Mouse (Mus musculus) erythroid progenitor cell, adult 5-6 weeks (primary cell): ENCODE measurements around the gene Prr19. TPM values are rescaled to one million over a fixed set of nuclear protein-coding genes. Genes with fewer than 3 reads are reported as not detected.
"Not testable (repeated sequence)": the region's sequence is repeated elsewhere in the genome, so short reads cannot be mapped to it uniquely, and the experiment has no call there.

Experiments
- ATAC-seq: replicated peaks from 2 replicates; pipeline ENCODE4 v1.8.0; 2016; ENCODE audit warnings: moderate number of reproducible peaks, mild to moderate bottlenecking, moderate TSS enrichment, inconsistent platforms; ENCODE audit not compliant: poor library complexity, low FRiP score, severe bottlenecking
- total RNA-seq, 2 experiments: library from RNA; stranded (forward) in 1 of 2; stranded (reverse) in 1 of 2; fragments of 150-400 nt in 1 of 2; fragments of 186-747, 209-891 nt in 1 of 2; gene quantifications; 2 replicates each; pipeline versions ENCODE4 v1.2.3 to v1.2.4; 2015 to 2017; ENCODE audit warnings: low replicate concordance in 2 of 2

Prr19 gene
- total RNA-seq (2015; ENCODE audit: low replicate concordance): not detected in 2 replicates
- total RNA-seq (2017; ENCODE audit: low replicate concordance): not detected in 2 replicates

DNA sequence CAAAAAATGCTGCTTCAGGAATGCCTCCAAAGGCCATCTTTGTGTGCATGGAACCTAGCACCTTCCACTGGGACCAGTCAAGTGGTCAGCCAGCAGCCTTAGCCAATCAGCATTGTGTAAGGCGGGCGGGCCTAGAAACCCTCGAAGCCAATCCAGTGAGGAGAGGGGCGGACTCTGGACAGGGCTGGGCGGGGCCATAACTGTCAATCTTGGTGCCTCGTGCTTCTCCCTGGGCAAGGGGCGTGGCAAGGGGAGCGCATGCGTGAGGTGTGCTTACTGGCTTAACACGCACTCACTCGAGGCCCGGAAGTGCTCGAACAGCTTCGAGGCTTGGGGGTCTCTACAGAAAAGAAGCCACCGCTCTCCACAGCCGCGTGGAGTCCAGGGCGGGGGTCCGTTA lies at the start of gene Prr19:
Gene Prr19, plus strand, starts transcription at position 349 of the 400 bp plus-strand sequence.
- no peak for ATAC-seq

DNA sequence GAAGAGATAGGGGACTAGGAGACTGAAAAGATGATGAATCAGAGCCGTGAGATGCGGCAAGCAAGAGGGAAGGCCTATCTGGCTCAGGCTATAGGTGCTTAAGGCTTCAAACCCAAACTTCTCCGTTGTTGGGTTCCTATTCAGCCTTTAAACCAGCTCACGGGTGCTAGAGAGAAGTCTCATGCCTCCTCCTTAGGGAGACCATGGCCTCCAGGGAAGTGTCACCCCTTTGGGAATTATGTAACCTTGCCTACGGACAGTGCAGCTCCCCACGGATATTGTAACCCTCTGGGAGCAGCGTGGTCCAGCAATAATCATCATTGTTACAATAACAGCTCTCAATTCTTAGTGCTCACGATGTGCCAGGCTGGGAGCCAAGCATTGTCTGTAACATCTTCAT lies 49.4 kb upstream of the Prr19 start:
- no peak for ATAC-seq

DNA sequence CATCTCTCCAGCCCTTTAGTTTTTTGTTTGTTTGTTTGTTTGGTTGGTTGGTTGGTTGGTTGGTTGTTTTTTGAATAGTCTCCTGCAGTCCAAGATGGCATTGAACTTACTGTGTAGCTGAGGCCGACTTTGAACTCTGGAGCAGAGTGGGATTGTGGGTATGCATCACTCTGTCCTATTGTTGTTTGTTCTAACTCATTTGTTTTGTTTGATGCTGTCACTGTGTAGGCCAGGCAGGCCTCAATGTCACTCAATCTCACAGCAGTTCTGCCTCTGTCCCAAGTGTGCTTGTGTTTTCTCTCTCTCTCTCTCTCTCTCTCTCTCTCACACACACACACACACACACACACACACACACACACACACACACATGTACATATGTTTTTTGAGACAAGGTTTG lies 39.3 kb upstream of the Prr19 start:
- no peak for ATAC-seq

DNA sequence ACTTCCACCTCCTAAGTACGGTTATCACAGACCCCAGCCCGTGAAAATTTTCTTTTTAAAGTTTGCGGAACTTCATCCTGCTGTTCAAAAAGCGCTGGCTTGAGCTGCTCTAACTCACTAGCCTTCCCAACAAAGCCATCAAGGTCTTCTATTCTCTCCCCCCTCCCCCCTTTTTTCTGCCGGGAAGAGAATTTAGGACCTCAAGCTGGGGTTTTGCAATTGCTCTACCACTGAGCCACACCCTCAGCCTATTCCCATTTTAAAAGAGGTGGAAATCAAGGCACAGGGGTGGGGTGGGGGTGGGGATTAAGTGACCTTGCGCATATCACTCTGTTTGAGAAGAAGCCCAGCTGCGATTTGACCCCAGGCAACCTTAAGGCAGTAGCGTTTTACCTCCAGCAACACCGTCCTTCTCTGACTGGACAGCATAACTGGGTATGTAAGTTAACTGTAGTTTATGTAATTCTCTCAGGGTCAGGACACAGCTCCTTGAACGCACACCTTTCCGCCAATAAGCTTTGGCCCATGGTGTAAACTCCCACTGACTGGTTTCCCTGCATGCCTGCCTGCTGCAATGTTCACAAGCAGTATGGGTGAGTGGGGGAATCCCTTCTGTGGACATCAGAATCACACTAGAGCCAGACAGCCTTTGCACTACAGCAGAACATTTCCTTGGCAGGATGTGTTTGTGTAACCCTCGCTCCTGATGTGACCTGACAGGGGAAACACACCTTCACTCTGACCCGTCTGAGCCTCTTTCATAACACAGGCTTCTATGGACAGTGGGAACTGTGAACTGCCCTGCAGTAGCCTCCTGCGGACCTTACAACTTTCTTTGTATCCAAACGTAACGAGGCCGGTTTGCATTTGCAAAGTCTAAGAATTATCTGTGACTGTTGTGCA lies 37.0 kb upstream of the Prr19 start:
- ATAC-seq: no peak

DNA sequence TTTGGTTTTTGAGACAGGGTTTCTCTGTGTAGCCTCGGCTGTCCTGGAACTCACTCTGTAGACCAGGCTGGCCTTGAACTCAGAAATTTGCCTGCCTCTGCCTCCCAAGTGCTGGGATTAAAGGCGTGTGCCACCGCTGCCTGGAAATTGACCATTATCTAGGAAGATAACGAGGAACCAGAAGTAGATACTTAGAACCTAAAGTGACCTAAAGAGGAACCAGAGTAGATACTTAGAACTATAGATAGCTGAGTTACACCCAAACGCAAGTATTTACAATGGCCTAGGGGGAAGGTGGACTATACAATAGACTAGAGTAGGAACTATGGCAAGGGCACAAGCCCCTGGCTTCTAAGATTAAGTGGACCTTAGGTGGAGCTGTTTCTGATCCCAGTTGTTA lies 35.5 kb upstream of the Prr19 start:
- ATAC-seq: not testable (repeated sequence)

DNA sequence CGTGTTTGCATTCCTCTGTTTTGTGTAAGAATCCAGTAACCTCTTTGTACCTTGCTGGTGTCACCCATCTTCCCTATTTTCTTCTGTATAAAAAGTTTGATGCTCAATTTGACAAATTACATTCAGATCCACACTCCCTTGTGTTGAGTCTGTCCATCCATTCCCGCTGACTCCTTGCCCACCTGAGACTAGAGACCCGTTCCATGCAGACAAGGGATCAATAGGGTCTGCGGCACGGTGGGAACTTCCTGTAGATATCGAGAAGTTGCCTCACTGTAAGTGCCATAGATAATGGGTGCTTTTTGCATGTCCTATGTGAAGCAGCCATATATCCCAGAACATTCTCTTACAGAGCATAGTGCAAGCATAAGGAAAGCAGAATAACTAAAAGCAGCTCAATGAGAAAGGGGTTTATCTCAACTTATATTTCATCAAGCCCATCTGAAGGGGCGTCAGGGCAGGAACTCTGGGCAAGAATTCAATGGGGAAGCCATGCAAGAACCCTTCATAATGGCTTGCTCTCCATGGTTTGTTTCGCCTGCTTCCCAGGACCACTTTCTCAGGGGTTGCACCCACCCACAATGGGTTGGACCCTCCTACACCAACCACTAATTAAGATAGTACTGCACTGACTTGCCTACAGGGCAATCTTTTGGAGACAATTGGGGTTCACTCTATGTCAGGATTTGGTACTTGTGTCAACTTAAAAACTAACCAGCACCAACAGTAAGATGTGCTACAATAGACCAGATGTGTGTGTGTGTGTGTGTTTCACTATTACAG lies 34.8 kb upstream of the Prr19 start:
- no peak for ATAC-seq

DNA sequence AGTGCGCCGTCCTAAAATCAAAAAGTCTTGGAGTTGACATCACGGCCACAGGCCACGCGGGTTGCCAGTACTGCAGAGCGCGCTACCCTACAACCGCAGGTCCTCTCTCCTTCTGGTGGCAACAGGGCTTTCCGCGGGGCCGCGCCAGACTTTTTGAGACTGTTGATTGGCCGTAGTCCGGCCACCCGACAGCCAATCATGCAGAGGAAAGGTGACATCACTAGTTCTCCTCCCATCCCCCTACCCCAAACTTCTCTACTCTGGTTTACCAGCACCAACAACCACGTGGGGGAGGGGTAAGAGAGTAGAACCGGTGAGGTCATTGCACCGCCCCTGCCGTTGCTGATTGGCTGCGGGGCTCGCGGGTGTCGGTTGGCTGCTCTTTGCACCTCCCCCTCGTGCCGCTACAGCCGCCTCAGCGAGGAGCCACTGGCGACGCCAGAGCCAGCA lies 33.9 kb upstream of the Prr19 start, which contains the start of gene Cic:
Gene Cic, plus strand, starts transcription at position 404 of the 450 bp plus-strand sequence.
- ATAC-seq: peak; percentile 80

DNA sequence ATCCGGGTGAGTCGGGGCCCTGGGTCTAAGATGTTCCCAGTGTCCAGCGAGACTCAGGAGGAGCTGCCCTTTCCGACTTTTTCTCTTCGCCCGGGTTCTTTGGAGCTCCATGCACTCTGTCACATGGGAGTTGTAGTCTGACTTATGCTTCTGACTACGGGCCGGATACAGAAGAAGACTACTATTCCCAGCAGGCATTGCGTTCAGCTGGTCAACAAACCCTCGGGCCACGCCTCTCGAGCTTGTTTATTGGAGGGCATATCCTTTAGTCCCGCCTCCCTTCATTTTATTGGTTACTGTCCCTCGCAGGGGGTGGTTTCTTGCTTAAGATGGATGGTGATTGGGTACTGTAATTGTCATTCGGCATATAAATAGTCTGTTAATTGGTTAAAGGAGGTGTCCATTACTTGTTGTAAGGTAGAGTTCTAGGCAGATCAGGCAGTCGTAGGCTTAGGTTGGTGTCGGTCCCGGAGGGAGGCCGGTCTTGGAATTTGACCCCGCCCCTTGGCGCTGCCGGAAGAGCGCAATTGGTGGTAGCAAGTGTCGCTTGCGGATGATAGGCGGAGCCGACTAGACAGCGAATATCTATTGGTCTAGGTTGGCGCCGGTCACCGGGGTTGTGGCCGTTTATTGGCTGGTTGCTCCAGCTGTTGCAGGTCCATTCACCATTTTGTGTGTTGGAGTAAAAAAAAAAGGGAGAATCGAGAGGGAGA lies 33.3 kb upstream of the Prr19 start:
- peak; percentile 81 for ATAC-seq

DNA sequence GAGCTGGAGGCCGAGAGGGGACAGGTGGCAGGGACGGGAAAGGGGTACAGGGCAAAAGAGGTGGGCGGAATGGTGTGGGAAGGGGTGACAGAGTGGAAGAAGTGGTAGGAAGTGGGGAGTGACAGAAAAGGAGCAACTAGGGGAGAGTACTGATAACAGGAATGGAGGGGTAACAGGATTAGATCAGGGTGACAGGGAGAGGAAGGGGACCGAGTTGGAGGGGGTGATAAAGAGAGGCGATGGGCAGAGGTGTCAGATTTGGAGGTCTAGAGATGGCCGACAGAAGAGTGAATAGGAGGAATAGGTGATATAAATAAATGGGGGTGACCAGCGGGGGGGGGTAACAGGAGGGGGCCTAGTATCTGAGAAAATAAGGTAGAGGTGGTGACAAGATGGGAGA lies 32.6 kb upstream of the Prr19 start:
- ATAC-seq: no peak

DNA sequence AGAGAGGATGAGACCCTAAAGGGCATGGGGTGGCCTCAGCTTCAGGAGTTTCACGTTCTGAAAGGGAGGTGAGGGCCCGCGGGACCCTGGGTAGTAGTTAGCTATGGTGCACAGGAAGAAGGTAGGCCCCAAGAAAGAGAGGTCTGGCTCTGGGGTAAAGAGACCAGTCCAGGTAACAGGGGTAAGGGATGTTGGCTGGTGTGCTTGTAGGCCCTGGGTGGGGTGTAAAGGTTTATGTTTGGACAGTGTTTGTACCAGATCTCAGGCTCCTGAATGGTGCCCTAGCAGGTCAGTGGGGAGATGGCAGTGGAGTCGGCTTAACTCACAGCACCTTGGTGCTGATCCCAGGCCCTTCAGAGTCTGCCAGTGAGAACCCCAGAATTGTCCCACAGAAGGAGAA lies 32.2 kb upstream of the Prr19 start:
- ATAC-seq: no peak

DNA sequence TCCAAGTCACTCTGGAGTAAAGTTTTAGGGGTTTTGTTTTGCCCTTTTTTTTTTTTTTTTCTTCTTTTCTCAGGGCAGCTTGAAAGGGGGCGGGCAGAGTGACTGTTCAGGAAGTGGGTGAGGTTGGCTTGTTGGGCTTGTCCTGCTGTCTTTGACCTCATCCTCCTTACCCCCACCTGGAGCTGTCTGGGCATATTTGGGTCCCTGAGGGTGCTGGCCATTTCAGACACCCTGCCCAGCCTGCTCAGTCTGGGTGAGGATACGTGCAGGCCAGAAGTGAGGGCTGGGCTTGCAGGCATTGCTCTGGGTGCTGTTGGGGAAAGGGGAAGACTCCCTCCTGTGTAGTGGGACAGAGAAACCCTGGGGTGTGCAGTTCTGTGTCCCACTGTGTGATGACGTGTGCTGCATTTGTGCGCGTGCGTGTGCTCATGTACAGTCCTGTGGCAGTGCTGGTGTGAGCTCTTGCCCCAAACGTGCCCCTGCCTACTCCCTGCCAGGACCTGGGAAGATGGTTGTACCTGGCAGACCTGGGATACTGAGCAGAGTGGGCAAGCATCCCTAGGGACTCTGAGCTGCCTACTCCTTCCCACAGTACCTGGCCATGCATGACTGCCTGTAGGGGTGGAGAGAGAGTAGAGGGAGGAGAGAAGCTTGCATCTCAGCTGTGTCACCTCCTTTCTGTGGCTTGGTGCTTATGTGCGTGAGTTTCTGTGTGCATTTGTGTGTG lies 31.5 kb upstream of the Prr19 start:
- ATAC-seq: no peak

DNA sequence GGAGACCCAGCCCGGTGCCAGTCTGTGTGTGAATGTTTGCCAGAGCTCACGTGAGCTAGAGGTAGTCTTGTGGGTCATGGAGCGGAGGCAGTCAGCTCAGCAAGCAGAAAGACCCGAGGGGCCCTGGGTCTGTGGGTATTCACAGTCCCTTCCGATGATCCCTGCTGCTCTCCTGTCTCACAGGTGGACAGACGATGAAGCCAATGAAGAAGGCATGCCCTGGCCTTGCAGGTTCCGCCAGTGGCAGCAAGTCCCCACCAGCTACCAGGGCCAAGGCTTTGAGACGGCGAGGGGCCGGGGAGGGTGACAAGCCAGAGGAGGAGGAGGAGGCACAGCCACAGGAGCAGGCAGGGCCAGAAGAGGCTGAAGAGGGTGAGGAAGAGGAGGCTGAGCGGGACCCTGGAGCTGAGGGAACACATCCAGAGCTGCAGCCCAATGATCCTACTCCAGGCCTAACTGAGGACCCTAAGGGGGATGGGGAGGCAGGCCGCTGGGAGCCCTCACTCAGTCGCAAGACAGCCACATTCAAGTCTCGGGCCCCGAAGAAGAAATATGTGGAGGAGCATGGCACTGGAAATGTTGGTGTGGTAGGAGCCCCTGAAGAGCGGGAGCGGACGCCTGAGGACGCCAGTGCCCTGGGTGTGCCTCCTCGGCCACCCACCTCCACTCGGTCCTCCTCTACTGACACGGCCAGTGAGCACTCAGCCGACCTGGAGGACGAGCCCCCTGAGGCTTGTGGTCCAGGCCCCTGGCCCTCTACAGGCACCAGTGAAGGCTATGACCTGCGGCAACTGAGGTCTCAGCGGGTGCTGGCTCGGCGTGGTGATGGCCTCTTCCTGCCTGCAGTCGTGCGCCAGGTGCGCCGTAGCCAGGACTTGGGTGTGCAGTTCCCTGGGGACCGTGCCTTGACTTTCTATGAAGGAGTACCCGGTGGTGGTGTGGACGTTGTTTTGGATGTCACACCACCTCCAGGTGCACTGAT lies 30.3 kb upstream of the Prr19 start:
- ATAC-seq: no peak

DNA sequence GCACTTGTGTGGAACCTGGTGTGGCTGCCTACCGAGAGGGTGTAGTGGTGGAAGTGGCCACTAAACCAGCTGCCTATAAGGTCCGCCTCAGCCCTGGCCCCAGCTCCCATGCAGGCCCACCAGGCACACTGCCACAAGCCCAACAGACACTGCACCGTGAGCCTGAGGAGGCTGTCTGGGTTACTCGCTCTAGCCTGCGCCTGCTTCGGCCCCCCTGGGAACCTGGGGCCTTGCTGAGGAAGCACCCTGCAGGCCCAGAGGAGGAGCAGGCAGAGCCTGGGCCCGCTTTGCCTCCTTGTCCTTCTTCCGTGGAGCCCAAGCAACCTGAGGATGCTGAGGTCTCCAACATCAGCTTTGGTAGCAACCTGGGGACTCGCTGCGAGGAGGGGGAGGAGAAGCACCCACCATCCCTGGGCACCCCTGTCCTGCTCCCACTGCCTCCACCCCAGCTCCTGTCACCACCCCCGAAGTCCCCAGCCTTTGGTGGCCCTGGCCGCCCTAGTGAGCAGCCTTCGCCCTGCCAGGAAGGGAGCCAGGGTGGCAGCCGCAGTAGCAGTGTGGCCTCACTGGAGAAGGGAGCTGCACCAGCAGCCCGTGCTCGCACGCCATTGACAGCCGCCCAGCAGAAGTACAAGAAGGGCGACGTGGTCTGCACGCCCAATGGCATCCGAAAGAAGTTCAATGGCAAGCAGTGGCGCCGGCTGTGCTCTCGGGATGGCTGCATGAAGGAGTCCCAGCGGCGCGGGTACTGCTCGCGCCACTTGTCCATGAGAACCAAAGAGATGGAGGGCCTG lies 29.4 kb upstream of the Prr19 start:
- no peak for ATAC-seq

DNA sequence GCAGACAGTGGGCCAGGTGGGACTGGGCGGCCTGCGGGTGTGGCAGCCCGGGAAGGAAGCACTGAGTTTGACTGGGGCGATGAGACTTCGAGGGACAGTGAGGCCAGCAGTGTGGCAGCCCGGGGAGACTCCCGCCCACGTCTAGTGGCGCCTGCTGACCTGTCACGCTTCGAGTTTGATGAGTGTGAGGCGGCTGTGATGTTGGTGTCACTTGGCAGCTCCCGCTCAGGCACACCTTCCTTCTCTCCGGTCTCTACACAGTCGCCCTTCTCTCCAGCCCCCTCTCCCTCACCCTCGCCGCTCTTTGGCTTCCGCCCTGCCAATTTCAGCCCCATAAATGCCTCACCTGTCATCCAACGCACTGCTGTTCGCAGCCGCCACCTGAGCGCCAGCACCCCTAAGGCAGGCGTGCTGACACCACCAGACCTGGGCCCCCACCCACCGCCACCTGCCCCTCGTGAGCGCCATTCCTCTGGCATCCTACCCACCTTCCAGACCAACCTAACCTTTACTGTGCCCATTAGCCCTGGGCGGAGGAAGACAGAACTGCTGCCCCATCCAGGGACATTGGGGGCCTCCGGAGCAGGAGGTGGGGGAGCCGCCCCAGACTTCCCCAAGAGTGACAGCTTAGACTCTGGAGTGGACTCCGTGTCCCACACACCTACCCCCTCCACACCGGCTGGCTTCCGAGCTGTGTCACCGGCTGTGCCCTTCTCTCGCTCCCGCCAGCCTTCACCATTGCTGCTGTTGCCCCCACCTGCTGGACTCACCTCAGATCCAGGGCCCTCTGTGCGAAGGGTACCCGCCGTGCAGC lies 28.6 kb upstream of the Prr19 start:
- no peak for ATAC-seq

DNA sequence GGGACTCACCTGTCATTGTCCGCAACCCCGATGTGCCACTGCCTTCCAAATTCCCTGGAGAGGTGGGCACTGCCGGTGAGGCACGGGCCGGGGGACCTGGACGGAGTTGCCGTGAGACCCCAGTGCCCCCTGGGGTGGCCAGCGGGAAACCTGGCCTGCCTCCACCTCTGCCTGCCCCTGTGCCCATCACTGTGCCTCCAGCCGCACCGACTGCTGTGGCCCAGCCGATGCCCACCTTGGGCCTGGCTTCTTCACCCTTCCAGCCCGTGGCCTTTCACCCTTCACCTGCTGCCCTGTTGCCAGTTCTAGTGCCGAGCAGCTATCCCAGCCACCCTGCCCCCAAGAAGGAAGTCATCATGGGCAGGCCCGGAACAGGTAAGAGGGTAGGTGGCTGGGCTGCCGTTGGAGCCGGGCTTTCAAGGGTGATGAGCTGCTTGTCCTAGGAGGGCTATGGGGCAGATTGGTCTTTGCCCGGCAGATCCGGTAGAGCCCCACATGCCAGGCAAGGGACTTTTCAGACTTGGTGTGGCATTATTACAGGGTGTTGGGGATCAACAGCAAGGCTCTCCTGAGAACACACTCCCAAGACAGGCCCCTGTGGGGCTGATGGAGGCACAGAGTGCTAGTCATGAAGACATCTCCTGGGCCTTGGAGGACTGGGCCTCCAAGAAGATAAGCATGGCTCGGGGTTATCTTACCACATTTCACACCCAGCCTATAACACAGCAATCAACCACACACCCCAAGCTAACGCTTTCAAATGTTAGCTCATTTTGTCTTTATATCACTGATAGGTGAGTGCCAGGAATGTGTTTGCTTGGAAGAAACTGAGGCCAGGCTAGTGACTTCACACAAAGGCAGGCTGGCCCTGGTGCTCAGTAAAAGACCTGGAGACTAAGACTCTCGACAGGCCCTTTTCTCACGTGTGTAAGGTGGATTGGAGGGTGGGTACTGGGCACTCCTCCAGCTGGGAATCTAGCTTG lies 27.7 kb upstream of the Prr19 start:
- ATAC-seq: peak; percentile 43

DNA sequence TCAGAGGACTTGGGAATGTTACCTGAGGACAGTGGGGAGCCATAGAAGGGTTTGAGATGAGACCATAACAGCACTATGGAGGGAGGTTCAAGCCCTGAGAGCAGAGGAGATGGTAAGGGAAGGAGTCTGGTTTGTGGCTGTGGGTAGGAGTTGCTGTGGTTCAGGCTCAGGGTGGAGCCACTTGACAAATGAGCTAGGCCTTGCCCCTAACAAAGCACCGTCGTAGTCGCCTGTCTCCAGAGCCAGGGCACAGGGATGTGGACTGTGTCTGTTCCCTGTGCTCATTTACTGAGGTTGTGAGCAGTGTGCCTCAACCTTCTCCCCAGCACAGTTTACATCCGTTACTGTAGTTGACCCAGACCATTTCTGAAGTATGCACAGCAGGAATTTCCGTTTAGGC lies 26.6 kb upstream of the Prr19 start:
- no peak for ATAC-seq
